Mouse (Mus musculus) T-helper 1 cell (primary cell): ENCODE measurements around the gene Zfp619.
"Not testable (repeated sequence)": the region's sequence is repeated elsewhere in the genome, so short reads cannot be mapped to it uniquely, and the experiment has no call there.

Source experiments
- in situ Hi-C: fragments of 300-600 bp; cut with MboI, MseI; formaldehyde crosslinking; loops from one replicate; pipeline ENCODE4 v1.15.1; 2025; ENCODE audit warnings: high pct_unique_total_duplicates

The Zfp619 gene

GRCm38 (mm10) chr7:39588471-39589041 lies 71.0 kb downstream of the Zfp619 start:
- in situ Hi-C loops, result not testable (repeated sequence)

GRCm38 (mm10) chr7:39589044-39589443 lies 71.5 kb downstream of the Zfp619 start:
- in situ Hi-C loops, result not testable (repeated sequence)
